Mouse (Mus musculus) urinary bladder, adult 2 months (tissue): ENCODE results near the gene Dpysl5. TPM values are rescaled to one million over a fixed set of nuclear protein-coding genes. Genes with fewer than 3 reads are reported as not detected.

Experiments used
- DNase-seq: peaks from one replicate; pipeline ENCODE4 v3.0.0; 2022; ENCODE audit warnings: low spot score
- polyA plus RNA-seq: library from polyadenylated mRNA; depleted of rRNA; stranded (reverse); fragments of >200 nt; gene quantifications from 2 replicates; pipeline ENCODE4 v1.2.3, GENCODE M21; 2012

Gene Dpysl5
- polyA plus RNA-seq, 1 experiment = 0.28 TPM

GRCm38 (mm10) chr5:30709744-30710383, 1.5 kb upstream of the Dpysl5 start:
- DNase-seq = peak; percentile 23

- no peak for DNase-seq
Observed at GRCm38 (mm10) chr5:30710486-30710885, 878 bp upstream of the Dpysl5 start.

- DNase-seq = no peak
Observed at GRCm38 (mm10) chr5:30712002-30712390, 632 bp downstream of the Dpysl5 start.

- DNase-seq = peak; percentile 26
Observed at GRCm38 (mm10) chr5:30712441-30713298, 1.3 kb downstream of the Dpysl5 start.

GRCm38 (mm10) chr5:30713299-30713675, 1.9 kb downstream of the Dpysl5 start:
- no peak for DNase-seq

- DNase-seq = no peak
Observed at GRCm38 (mm10) chr5:30713691-30714090, 2.3 kb downstream of the Dpysl5 start.

- no peak for DNase-seq
Observed at GRCm38 (mm10) chr5:30716311-30716710, 4.9 kb downstream of the Dpysl5 start.

GRCm38 (mm10) chr5:30717506-30717905, 6.1 kb downstream of the Dpysl5 start:
- no peak for DNase-seq

- DNase-seq = no peak
Observed at GRCm38 (mm10) chr5:30717991-30718703, 6.8 kb downstream of the Dpysl5 start.

- DNase-seq = no peak
Observed at GRCm38 (mm10) chr5:30721935-30722334, 10.6 kb downstream of the Dpysl5 start.

- DNase-seq = no peak
Observed at GRCm38 (mm10) chr5:30726151-30726693, 14.9 kb downstream of the Dpysl5 start.

GRCm38 (mm10) chr5:30732511-30732910, 21.1 kb downstream of the Dpysl5 start:
- DNase-seq = no peak

- DNase-seq = no peak
Observed at GRCm38 (mm10) chr5:30734666-30735065, 23.3 kb downstream of the Dpysl5 start.

- no peak for DNase-seq
Observed at GRCm38 (mm10) chr5:30738127-30738828, 26.9 kb downstream of the Dpysl5 start.

- no peak for DNase-seq
Observed at GRCm38 (mm10) chr5:30739595-30739994, 28.2 kb downstream of the Dpysl5 start.

GRCm38 (mm10) chr5:30749582-30750311, 38.4 kb downstream of the Dpysl5 start:
- DNase-seq = no peak

- DNase-seq = no peak
Observed at GRCm38 (mm10) chr5:30751071-30751470, 39.7 kb downstream of the Dpysl5 start.

- DNase-seq = no peak
Observed at GRCm38 (mm10) chr5:30753128-30753527, 41.8 kb downstream of the Dpysl5 start.

- DNase-seq = no peak
Observed at GRCm38 (mm10) chr5:30755215-30755614, 43.9 kb downstream of the Dpysl5 start.

GRCm38 (mm10) chr5:30762815-30763510, 51.6 kb downstream of the Dpysl5 start:
- no peak for DNase-seq
